Mouse (Mus musculus) ES-E14 (cell line): ENCODE data around the gene Radil.

Source experiments
- CHD2 ChIP-seq: IDR thresholded peaks from 2 replicates; pipeline ENCODE4 v1.6.1; 2014; ENCODE audit warnings: mild to moderate bottlenecking, low read depth, low read length, inconsistent platforms
- MAFK ChIP-seq: IDR thresholded peaks from 2 replicates; pipeline ENCODE4 v1.6.1; 2014; ENCODE audit warnings: mild to moderate bottlenecking, low read depth, low read length, inconsistent platforms; ENCODE audit not compliant: insufficient read depth

DNA sequence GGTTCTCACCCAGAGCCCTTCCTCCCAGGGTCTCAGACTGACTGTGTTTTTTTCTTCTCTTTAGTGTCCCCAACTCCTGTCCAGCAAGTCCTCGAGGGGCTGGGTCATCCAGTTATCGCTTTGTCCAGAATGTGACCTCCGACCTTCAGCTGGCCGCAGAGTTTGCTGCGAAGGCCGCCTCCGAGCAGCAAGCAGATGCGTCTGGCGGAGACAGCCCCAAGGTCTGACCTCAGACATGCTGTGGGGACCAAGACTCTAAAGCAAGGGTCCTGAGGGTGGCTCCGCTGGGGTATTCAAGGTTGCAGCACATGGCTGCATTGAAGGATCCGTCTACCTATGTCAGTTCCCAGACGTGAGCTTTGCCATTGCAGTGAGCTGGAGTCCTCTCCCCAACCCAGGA, 102.3 kb downstream of the Radil start:
- no peak for TF ChIP-seq MAFK
- no peak for TF ChIP-seq CHD2
